Mouse (Mus musculus) lung, postnatal 0 days (tissue): ENCODE data around the gene Slc4a4.

Experiments used
- CTCF ChIP-seq: IDR thresholded peaks from 2 replicates; pipeline ENCODE4 v1.5.1; 2016; ENCODE audit warnings: antibody characterized with exemption, mild to moderate bottlenecking
- EP300 ChIP-seq: IDR thresholded peaks from 2 replicates; pipeline ENCODE4 v1.6.1; 2016; ENCODE audit warnings: antibody characterized with exemption, mild to moderate bottlenecking, control low read depth

DNA sequence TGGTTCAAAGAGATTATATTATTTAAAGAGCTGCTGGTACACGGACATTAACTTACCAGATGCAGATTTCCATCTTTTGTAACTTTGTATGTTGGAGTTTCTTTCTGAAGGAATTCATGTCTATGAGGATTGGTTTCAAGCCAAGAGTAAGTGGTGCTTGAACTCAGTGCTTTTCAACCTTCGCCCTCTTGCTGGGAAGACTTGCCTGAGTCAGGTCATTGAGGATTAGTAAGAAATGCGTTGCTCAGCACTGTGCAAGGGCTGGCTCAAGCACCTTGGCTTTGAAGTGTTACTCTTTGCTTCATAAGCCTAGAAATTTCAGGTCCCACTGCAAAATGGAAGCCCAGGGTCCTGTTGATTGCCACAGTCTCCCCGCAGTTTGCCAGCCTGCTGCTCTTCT is 196.9 kb downstream of the Slc4a4 start:
- no peak for TF ChIP-seq CTCF
- TF ChIP-seq EP300: no peak
